Mouse (Mus musculus): Measurements from ENCODE around the gene 1700012B07Rik.

Gene 1700012B07Rik

GRCm38 (mm10) chr11:109853228-109853966, 25.6 kb upstream of the 1700012B07Rik start:
- in situ Hi-C loops (cut with MboI): loop anchor here (25.0 kb wide), 3 partner anchors 191 to 541 kb away; partner anchors contain the start of gene Amz2

- in situ Hi-C loops (cut with MboI): loop anchor here (25.0 kb wide), 3 partner anchors 190 to 540 kb away; partner anchors contain the start of gene Amz2
These were observed 24.1 kb upstream of the 1700012B07Rik start for GRCm38 (mm10) chr11:109851996-109852395.

- in situ Hi-C loops (cut with MboI): no loop called here
These were observed 18.5 kb upstream of the 1700012B07Rik start for GRCm38 (mm10) chr11:109846343-109846742.

GRCm38 (mm10) chr11:109845601-109846000, 17.8 kb upstream of the 1700012B07Rik start:
- in situ Hi-C loops (cut with MboI): no loop called here

GRCm38 (mm10) chr11:109844466-109844865, 16.6 kb upstream of the 1700012B07Rik start:
- in situ Hi-C loops (cut with MboI): no loop called here

- in situ Hi-C loops (cut with MboI): no loop called here
These were observed 2.5 kb upstream of the 1700012B07Rik start for GRCm38 (mm10) chr11:109830368-109830767.

GRCm38 (mm10) chr11:109822280-109822679, 5.6 kb downstream of the 1700012B07Rik start:
- in situ Hi-C loops (cut with MboI): no loop called here

GRCm38 (mm10) chr11:109817405-109817804, 10.4 kb downstream of the 1700012B07Rik start:
- in situ Hi-C loops (cut with MboI): no loop called here

GRCm38 (mm10) chr11:109816911-109817310, 10.9 kb downstream of the 1700012B07Rik start:
- in situ Hi-C loops (cut with MboI): no loop called here

- in situ Hi-C loops (cut with MboI): no loop called here
These were observed 16.1 kb downstream of the 1700012B07Rik start for GRCm38 (mm10) chr11:109811721-109812120.

GRCm38 (mm10) chr11:109809175-109809855, 18.5 kb downstream of the 1700012B07Rik start:
- in situ Hi-C loops (cut with MboI): no loop called here

- in situ Hi-C loops (cut with MboI): no loop called here
These were observed 26.3 kb downstream of the 1700012B07Rik start for GRCm38 (mm10) chr11:109801515-109801914.

- in situ Hi-C loops (cut with MboI): no loop called here
These were observed 30.3 kb downstream of the 1700012B07Rik start for GRCm38 (mm10) chr11:109797531-109797930.

- in situ Hi-C loops (cut with MboI): no loop called here
These were observed 32.3 kb downstream of the 1700012B07Rik start for GRCm38 (mm10) chr11:109795536-109795935.

- in situ Hi-C loops (cut with MboI): no loop called here
These were observed 34.3 kb downstream of the 1700012B07Rik start for GRCm38 (mm10) chr11:109793578-109793977.

GRCm38 (mm10) chr11:109792401-109792997, 35.3 kb downstream of the 1700012B07Rik start:
- in situ Hi-C loops (cut with MboI): no loop called here

- in situ Hi-C loops (cut with MboI): no loop called here
These were observed 35.9 kb downstream of the 1700012B07Rik start for GRCm38 (mm10) chr11:109791965-109792364.

GRCm38 (mm10) chr11:109790221-109790620, 37.6 kb downstream of the 1700012B07Rik start:
- in situ Hi-C loops (cut with MboI): no loop called here

- in situ Hi-C loops (cut with MboI): no loop called here
These were observed 42.5 kb downstream of the 1700012B07Rik start for GRCm38 (mm10) chr11:109785392-109785791.

- in situ Hi-C loops (cut with MboI): no loop called here
These were observed 56.5 kb downstream of the 1700012B07Rik start for GRCm38 (mm10) chr11:109771381-109771780.

GRCm38 (mm10) chr11:109770185-109770584, 57.7 kb downstream of the 1700012B07Rik start:
- in situ Hi-C loops (cut with MboI): no loop called here

- in situ Hi-C loops (cut with MboI): no loop called here
These were observed 58.8 kb downstream of the 1700012B07Rik start for GRCm38 (mm10) chr11:109769091-109769490.

- in situ Hi-C loops (cut with MboI): no loop called here
These were observed 67.8 kb downstream of the 1700012B07Rik start for GRCm38 (mm10) chr11:109760063-109760462.
